Mouse (Mus musculus) forebrain, postnatal 0 days (tissue): Measurements from ENCODE around the gene Hira. TPM values are rescaled to one million over a fixed set of nuclear protein-coding genes. Genes with fewer than 3 reads are reported as not detected.
A peak's percentile ranks its signal among the peaks of the same experiment; 100 is the strongest.

Experiments used
- ATAC-seq: fragments of 200-750 bp; cut with Nextera tagmentation; 2 replicates; pipeline ENCODE4 v1.8.0; 2017; ENCODE audit warnings: mild to moderate bottlenecking, moderate library complexity
- DNase-seq: peaks from one replicate; pipeline ENCODE4 v3.0.0-alpha.2; 2015
- H3K27ac ChIP-seq: fragments of 300-500 bp; sonication (generic); 2 replicates; pipeline ENCODE4 v1.5.1; 2014; ENCODE audit warnings: low read depth, mild to moderate bottlenecking, antibody characterized with exemption, low read length, moderate library complexity, mixed read lengths
- H3K27me3 ChIP-seq: fragments of 300-500 bp; sonication (generic); 2 replicates; pipeline ENCODE4 v1.6.1; 2014; ENCODE audit warnings: mild to moderate bottlenecking, low read length, mixed read lengths; ENCODE audit not compliant: insufficient read depth
- H3K36me3 ChIP-seq: fragments of 300-500 bp; sonication (generic); 2 replicates; pipeline ENCODE4 v1.6.1; 2014; ENCODE audit warnings: mild to moderate bottlenecking, moderate library complexity; ENCODE audit not compliant: insufficient read depth
- H3K4me1 ChIP-seq: fragments of 300-500 bp; sonication (generic); 2 replicates; pipeline ENCODE4 v1.6.1; 2014; ENCODE audit warnings: antibody characterized with exemption; ENCODE audit not compliant: insufficient read depth
- H3K4me2 ChIP-seq: fragments of 300-500 bp; sonication (generic); 2 replicates; pipeline ENCODE4 v1.6.1; 2014; ENCODE audit warnings: low read depth, mild to moderate bottlenecking, moderate library complexity
- H3K4me3 ChIP-seq: fragments of 300-500 bp; sonication (generic); 2 replicates; pipeline ENCODE4 v1.5.1; 2014; ENCODE audit warnings: low read depth, low read length, mixed read lengths
- H3K9ac ChIP-seq: fragments of 300-500 bp; sonication (generic); 2 replicates; pipeline ENCODE4 v1.6.1; 2014; ENCODE audit warnings: mild to moderate bottlenecking
- H3K9me3 ChIP-seq: fragments of 300-500 bp; sonication (generic); 2 replicates; pipeline ENCODE4 v1.6.1; 2016; ENCODE audit warnings: low read length
- CTCF ChIP-seq: sonication (generic); IDR thresholded peaks from 2 replicates; pipeline ENCODE4 v1.5.1; 2016; ENCODE audit warnings: antibody characterized with exemption, control low read depth, low read depth
- WGBS: fragments of 180-500 bp; shearing (Covaris S2); extraction: QIAGEN DNeasy Blood & Tissue Kit; methylation state at CpG from one replicate; pipeline ENCODE4 v1.1.7; 2014; 5-methylcytosine and 5-hydroxymethylcytosine counted together
- polyA plus RNA-seq: library from polyadenylated mRNA; unstranded; fragments of >200 nt; fragmentation: Nextera tagmentation; extraction: Ambion mirVana; gene quantifications from 2 replicates; pipeline ENCODE4 v1.2.1, GENCODE M21; 2015
- total RNA-seq: library from RNA; depleted of rRNA; stranded (reverse); fragments of >200 nt; gene quantifications from 2 replicates; pipeline ENCODE4 v1.2.3, GENCODE M21; 2014

Gene Hira
- total and polyA plus RNA-seq, 2 experiments from 2014 or later: 24.0 to 64.1 TPM

GRCm38 (mm10) chr16:18878091-18878720 lies 1.4 kb downstream of the Hira start:
- Histone ChIP-seq H3K27ac (peak overlapping the region; percentile 98), H3K9me3 (no peaks in the 10 kb centered on the region), H3K4me3 (peak overlapping the region; percentile 96), H3K4me1 (no peaks in the 10 kb centered on the region; the same call in 1 of the 2 replicates), H3K4me2 (peak overlapping the region; percentile 75), H3K9ac (peak overlapping the region; percentile 91), H3K36me3 (peaks cover 8% of the 10 kb centered on the region; the same call in 1 of the 2 replicates), H3K27me3 (no peaks in the 10 kb centered on the region)
- no peak; the same call in 1 of the 2 replicates for TF ChIP-seq CTCF
- DNase-seq (peak; percentile 76), ATAC-seq (peak; percentile 5)
- WGBS: 21% methylated on average over 20 of the region's 20 CpGs

DNA sequence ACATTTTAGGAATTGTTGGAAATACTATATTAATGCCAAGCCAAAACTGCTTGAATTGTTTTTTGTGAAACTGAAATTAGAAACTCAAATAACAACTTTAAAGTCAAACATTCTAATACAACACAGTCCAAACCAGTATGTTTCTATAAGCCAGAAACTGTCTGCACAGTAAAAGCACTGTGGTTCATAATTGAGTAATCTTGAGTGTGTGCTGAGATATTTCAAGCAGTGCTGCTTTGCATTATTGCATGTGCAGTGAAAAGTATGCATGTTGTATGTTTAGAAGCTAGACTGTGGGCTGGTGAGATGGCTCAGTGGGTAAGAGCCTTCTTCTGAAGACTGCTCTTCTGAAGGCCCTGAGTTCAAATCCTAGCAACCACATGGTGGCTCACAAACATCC lies 7.2 kb downstream of the Hira start:
- no peak for ATAC-seq
- H3K27ac ChIP-seq: no peak overlapping the region

GRCm38 (mm10) chr16:18893840-18894372 lies 17.1 kb downstream of the Hira start:
- DNase-seq (no peak), ATAC-seq (no peak)
- TF ChIP-seq CTCF: no peak
- no peak overlapping the region for H3K9ac ChIP-seq
- H3K4me1 ChIP-seq: no peaks in the 10 kb centered on the region
- no peak overlapping the region for H3K27ac ChIP-seq
- no peak overlapping the region for H3K4me2 ChIP-seq
- H3K4me3 ChIP-seq: no peak overlapping the region
- H3K9me3 ChIP-seq: no peaks in the 10 kb centered on the region
- no peaks in the 10 kb centered on the region for H3K27me3 ChIP-seq
- peaks cover 19% of the 10 kb centered on the region for H3K36me3 ChIP-seq
- 87% methylated on average over 4 of the region's 4 CpGs for WGBS

More for the DNA sequence above, 7.2 kb downstream of the Hira start:
- Histone ChIP-seq H3K4me2 (no peak overlapping the region), H3K27me3 (no peaks in the 10 kb centered on the region), H3K4me1 (no peaks in the 10 kb centered on the region; the same call in 1 of the 2 replicates), H3K4me3 (no peak overlapping the region), H3K36me3 (0 out of 2 replicates have a peak, but pooled peaks cover 7% of the 10 kb centered on the region), H3K9me3 (no peaks in the 10 kb centered on the region), H3K9ac (no peak overlapping the region)
- DNase-seq: no peak
- no peak for TF ChIP-seq CTCF

- DNase-seq (no peak), ATAC-seq (no peak)
- Histone ChIP-seq H3K4me1 (no peaks in the 10 kb centered on the region), H3K4me2 (no peak overlapping the region), H3K4me3 (no peak overlapping the region), H3K9ac (no peak overlapping the region), H3K27me3 (no peaks in the 10 kb centered on the region), H3K9me3 (no peaks in the 10 kb centered on the region), H3K36me3 (peaks cover 32% of the 10 kb centered on the region), H3K27ac (no peak overlapping the region)
- WGBS: 89% methylated on average over 3 of the region's 3 CpGs
- TF ChIP-seq CTCF: no peak
Measured at GRCm38 (mm10) chr16:18895249-18895648, 18.4 kb downstream of the Hira start.

GRCm38 (mm10) chr16:18896429-18896828 lies 19.6 kb downstream of the Hira start:
- Histone ChIP-seq H3K36me3 (peaks cover 41% of the 10 kb centered on the region), H3K9me3 (no peaks in the 10 kb centered on the region), H3K9ac (no peak overlapping the region), H3K4me3 (no peak overlapping the region), H3K4me2 (no peak overlapping the region), H3K4me1 (no peaks in the 10 kb centered on the region), H3K27me3 (no peaks in the 10 kb centered on the region), H3K27ac (no peak overlapping the region)
- WGBS: 82% methylated on average over 10 of the region's 10 CpGs
- no peak for TF ChIP-seq CTCF
- ATAC-seq: no peak
- DNase-seq: no peak

DNA sequence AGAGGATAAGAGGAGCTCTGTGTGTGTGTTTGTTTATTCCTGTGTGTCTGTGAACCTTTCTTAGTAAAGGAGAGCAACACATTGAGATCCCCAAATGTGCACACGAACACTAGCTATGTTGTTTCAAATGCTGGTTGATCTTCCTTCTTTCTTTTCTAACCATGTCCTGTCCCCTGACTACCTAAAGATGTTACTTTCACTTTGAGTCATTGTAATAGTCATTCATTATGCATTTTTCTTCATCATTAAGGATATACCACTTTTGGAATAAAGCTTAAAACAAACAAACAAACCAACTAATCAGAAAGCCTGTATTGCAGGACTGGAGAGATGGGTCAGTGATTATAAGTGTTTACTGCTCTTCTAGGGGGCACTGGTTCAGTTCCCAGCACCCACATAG lies 28.8 kb downstream of the Hira start:
- Histone ChIP-seq H3K27me3 (no peaks in the 10 kb centered on the region), H3K27ac (no peak overlapping the region), H3K4me2 (no peak overlapping the region), H3K9me3 (no peaks in the 10 kb centered on the region), H3K4me1 (no peaks in the 10 kb centered on the region), H3K4me3 (no peak overlapping the region), H3K36me3 (peaks cover 45% of the 10 kb centered on the region), H3K9ac (no peak overlapping the region)
- DNase-seq (no peak), ATAC-seq (no peak)
- 93% methylated on average over 1 of the region's 1 CpGs for WGBS
- TF ChIP-seq CTCF: no peak

GRCm38 (mm10) chr16:18916064-18916463 lies 39.2 kb downstream of the Hira start:
- H3K4me3 ChIP-seq: no peak overlapping the region
- H3K36me3 ChIP-seq: peaks cover 66% of the 10 kb centered on the region
- H3K4me1 ChIP-seq: no peaks in the 10 kb centered on the region
- 97% methylated on average over 4 of the region's 4 CpGs for whole genome bisulfite sequencing
- H3K27me3 ChIP-seq: no peaks in the 10 kb centered on the region
- TF ChIP-seq CTCF: no peak
- no peaks in the 10 kb centered on the region for H3K9me3 ChIP-seq
- no peak overlapping the region for H3K4me2 ChIP-seq
- H3K27ac ChIP-seq: no peak overlapping the region
- no peak overlapping the region for H3K9ac ChIP-seq
- ATAC-seq (no peak), DNase-seq (no peak)
